Mouse (Mus musculus) hindbrain, embryonic 16.5 days (tissue): ENCODE measurements around the gene Kit. TPM values are rescaled to one million over a fixed set of nuclear protein-coding genes. Genes with fewer than 3 reads are reported as not detected.
A peak's percentile ranks its signal among the peaks of the same experiment; 100 is the strongest.

Source experiments
- ATAC-seq: fragments of 200-750 bp; cut with Nextera tagmentation; 2 replicates; pipeline ENCODE4 v1.8.0; 2017; ENCODE audit warnings: moderate TSS enrichment, moderate library complexity
- H3K27ac ChIP-seq: fragments of 300-500 bp; sonication (generic); 2 replicates; pipeline ENCODE4 v1.5.1; 2014; ENCODE audit warnings: low read depth, mild to moderate bottlenecking, control low read depth, low read length, moderate library complexity
- H3K27me3 ChIP-seq: fragments of 300-500 bp; sonication (generic); replicated peaks from 2 replicates; pipeline ENCODE4 v1.6.1; 2014; ENCODE audit warnings: low read length; ENCODE audit not compliant: control insufficient read depth, insufficient read depth
- H3K36me3 ChIP-seq: fragments of 300-500 bp; sonication (generic); 2 replicates; pipeline ENCODE4 v1.6.1; 2014; ENCODE audit warnings: mild to moderate bottlenecking, low read length, moderate library complexity, mixed read lengths; ENCODE audit not compliant: control insufficient read depth, insufficient read depth
- H3K4me1 ChIP-seq: fragments of 300-500 bp; sonication (generic); 2 replicates; pipeline ENCODE4 v1.6.1; 2014; ENCODE audit warnings: low read depth, low read length; ENCODE audit not compliant: control insufficient read depth, insufficient read depth
- H3K4me2 ChIP-seq: fragments of 300-500 bp; sonication (generic); 2 replicates; pipeline ENCODE4 v1.6.1; 2014; ENCODE audit warnings: mild to moderate bottlenecking, low read length, control low read depth, moderate library complexity
- H3K4me3 ChIP-seq: fragments of 300-500 bp; sonication (generic); 2 replicates; pipeline ENCODE4 v1.5.1; 2014; ENCODE audit warnings: mild to moderate bottlenecking, low read length, control low read depth, moderate library complexity
- H3K9ac ChIP-seq: fragments of 300-500 bp; sonication (generic); 2 replicates; pipeline ENCODE4 v1.6.1; 2014; ENCODE audit warnings: low read depth, mild to moderate bottlenecking, control low read depth, low read length, moderate library complexity
- H3K9me3 ChIP-seq: fragments of 300-500 bp; sonication (generic); 2 replicates; pipeline ENCODE4 v1.6.1; 2014; ENCODE audit warnings: mild to moderate bottlenecking, low read length, moderate library complexity; ENCODE audit not compliant: control insufficient read depth
- WGBS: fragments of 180-500 bp; shearing (Covaris S2); extraction: QIAGEN DNeasy Blood & Tissue Kit; methylation state at CpG from one replicate; pipeline ENCODE4 v1.1.7; 2014; 5-methylcytosine and 5-hydroxymethylcytosine counted together
- polyA plus RNA-seq: library from polyadenylated mRNA; unstranded; fragments of >200 nt; fragmentation: Nextera tagmentation; extraction: Ambion mirVana; gene quantifications from 2 replicates; pipeline ENCODE4 v1.2.1, GENCODE M21; 2015

Kit gene
- polyA plus RNA-seq, 1 experiment from 2014 or later, result 52.2 TPM

DNA sequence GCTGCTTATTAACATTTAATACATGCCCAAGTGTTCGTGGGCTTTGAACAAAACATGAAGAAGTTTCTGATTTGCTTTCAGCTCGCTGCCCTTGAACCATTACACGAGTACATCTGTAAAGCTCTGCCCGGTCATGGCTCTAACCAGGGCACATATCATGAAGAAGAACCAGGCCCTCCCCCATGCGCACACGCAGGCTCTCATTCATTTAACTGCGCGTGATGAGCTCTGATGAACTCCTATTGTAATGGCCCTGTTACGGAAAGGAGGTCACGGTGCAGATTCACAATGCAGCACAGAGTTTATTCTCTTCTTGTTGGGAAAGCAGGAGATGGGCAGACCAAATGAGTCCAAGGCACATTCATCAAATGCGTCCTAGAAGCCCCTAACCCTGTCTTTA, 17.1 kb upstream of the Kit start:
- no peaks in the 10 kb centered on the region for H3K27me3 ChIP-seq
- H3K4me2 ChIP-seq, result no peak overlapping the region
- no peak overlapping the region for H3K9ac ChIP-seq
- no peaks in the 10 kb centered on the region for H3K9me3 ChIP-seq
- no peaks in the 10 kb centered on the region for H3K4me1 ChIP-seq
- no peak overlapping the region for H3K27ac ChIP-seq
- H3K36me3 ChIP-seq, result no peaks in the 10 kb centered on the region
- WGBS, result 46% methylated on average over 11 of the region's 11 CpGs
- no peak for ATAC-seq
- no peak overlapping the region for H3K4me3 ChIP-seq

DNA sequence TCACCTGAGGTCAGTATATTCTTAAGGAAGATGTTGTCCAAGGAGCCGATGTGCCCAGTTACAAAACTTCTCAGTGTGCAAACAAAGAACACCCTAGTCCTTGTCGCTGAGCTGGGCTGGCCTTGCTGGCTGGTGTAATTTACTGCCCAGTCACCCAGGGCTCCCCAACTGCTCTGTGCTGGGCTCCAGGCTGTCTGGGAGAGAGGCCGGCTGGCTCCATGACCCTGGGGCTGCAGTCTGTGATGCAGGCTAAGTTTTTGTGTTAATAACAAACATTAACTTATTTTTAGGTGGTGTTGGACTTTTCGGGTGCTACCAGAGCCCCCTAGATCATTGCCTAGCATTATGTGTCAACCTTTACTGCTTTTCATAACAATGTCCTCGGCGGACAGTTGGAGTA, 15.4 kb upstream of the Kit start:
- Histone ChIP-seq H3K4me2 (no peak overlapping the region), H3K36me3 (no peaks in the 10 kb centered on the region), H3K9me3 (no peaks in the 10 kb centered on the region), H3K27me3 (no peaks in the 10 kb centered on the region), H3K9ac (no peak overlapping the region), H3K27ac (no peak overlapping the region), H3K4me1 (no peaks in the 10 kb centered on the region), H3K4me3 (no peak overlapping the region)
- WGBS, result 85% methylated on average over 6 of the region's 6 CpGs
- ATAC-seq, result no peak

DNA sequence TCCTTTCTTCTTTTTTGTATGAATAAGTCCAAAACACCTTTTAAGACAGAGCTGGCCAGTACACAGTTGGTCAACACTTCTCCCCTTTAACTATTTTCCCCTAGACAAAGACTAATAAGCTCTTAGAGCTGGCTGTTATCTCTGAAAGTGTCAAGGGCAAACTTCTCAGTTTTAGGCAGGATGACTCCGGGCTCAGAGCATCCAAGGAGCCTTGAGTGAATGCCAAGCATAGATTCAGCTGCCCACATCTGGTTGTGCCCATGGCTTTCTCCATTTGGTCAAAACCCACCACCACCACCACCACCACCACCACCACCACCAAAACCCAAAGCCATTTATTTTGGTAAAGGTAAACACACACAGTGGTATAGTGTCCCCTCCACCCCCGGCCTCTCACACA, 13.5 kb upstream of the Kit start:
- Histone ChIP-seq H3K4me3 (no peak overlapping the region), H3K36me3 (no peaks in the 10 kb centered on the region), H3K9me3 (no peaks in the 10 kb centered on the region), H3K27ac (no peak overlapping the region), H3K9ac (no peak overlapping the region), H3K4me2 (no peak overlapping the region), H3K4me1 (no peaks in the 10 kb centered on the region), H3K27me3 (no peaks in the 10 kb centered on the region)
- ATAC-seq, result no peak
- 96% methylated on average over 2 of the region's 2 CpGs for WGBS

DNA sequence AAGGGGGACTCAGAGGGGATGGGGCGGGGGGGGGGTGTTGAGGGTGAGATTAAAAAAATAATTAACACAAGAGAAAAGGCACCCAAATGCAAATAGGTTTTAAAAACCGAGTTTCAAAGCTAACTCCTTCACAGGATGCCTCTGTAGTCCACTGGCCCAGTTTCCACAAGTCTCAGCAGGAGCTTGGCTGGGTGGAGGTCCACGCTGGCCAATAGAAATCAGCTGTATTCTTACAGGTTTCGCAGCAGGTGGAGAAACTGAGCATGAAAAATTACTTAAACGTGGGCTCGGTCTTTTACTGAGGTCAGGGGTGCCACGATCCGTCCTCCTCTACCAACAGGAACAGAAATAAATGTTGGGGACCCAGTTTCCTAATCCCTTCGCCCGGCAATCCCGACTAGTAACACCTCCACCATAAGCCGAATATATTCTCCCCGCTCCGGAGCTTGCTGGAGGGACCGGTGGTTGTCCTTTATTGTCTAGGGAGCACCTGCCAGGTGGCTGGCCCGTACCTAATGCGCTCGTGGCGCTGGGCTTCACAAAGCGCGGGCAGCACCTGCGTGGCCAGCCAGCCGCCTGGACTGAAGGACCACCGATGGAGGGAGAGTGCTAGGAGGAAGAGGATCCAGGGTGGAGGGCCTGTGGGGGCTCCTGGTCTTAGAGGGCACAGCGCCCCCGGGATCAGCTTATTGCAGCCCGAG, 415 bp upstream of the Kit start:
- Histone ChIP-seq H3K9ac (peak overlapping the region; percentile 86), H3K4me3 (peak overlapping the region; percentile 84), H3K4me2 (peak overlapping the region; percentile 88), H3K36me3 (no peaks in the 10 kb centered on the region), H3K27ac (peak overlapping the region; percentile 86), H3K9me3 (no peaks in the 10 kb centered on the region), H3K4me1 (peaks cover 11% of the 10 kb centered on the region), H3K27me3 (no peaks in the 10 kb centered on the region)
- ATAC-seq, result no peak; the same call in 1 of the 2 replicates
- 4% methylated on average over 27 of the region's 27 CpGs for WGBS

DNA sequence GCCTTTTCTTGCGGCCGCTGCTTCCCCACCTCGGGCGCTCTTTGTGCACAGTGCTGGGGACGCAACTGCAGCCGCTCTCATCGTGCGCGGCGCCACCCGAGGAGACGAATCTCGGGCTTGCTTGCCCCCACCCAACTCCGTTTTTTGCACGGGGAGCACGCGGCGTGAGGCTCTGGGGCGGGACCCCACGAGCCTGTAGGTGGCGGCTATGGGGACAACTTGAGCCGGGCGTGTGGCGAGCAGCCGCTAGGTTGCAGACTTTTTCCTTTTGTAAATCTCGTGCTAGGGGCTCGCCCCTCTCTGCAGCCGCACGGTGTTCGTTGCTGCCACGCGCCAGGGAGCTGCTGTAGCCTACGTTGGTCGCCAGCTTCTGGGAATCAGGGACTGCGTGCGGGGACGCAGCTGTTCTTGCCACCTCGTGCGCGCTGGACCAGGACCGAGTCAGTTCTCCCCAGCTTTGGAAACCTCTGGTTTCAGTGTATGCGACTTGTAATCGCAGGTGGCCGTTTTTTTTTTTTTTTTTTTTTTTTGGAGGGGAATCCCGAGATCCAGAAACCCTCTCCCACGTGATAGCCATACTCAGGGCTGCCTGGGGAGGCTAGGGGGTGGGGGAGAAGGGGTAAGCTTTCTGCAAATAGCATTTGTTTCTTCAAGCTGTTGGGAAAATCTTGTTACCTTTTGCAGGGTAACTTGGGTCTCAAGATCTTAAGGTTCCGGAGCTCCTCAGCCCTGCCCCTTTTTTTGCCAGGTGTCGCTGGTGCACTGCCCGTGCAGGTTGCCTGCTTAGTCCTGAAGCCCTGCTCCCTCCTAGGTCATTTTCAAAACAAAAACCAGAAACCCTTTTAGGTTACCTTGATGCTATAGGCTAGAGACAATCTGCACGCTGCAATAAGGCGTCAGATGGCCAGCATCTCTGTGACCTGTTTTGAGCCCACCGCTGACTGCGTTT, 1.1 kb downstream of the Kit start:
- under 1% methylated on average over 53 of the region's 53 CpGs for WGBS
- Histone ChIP-seq H3K9me3 (no peaks in the 10 kb centered on the region), H3K27me3 (no peaks in the 10 kb centered on the region), H3K36me3 (no peaks in the 10 kb centered on the region), H3K4me2 (peak overlapping the region; percentile 88), H3K27ac (peak overlapping the region; percentile 86), H3K4me3 (peak overlapping the region; percentile 84), H3K4me1 (peaks cover 11% of the 10 kb centered on the region), H3K9ac (peak overlapping the region; percentile 86)
- ATAC-seq, result peak; percentile 83

DNA sequence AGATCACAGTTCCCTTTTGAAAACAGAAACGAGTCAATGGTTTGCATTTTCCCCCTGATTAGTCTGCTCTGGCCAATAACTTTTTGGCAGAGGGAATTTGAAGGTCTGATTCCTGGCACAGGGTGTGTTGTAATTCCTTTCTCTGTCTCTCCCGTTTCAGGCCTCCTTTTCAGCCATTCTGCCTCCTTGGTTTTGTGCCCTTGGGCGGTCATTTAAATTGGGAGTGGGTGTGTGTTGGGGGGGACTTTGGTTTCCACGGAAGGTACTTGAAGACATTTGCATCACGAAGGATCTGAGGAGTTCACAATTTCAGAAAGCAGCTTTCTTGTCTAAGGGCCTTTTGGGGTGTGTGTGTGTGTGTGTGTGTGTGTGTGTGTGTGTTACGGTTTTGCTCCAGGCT, 2.0 kb downstream of the Kit start:
- Histone ChIP-seq H3K9me3 (no peaks in the 10 kb centered on the region), H3K27ac (peak overlapping the region; percentile 86; the same call in 1 of the 2 replicates), H3K9ac (peak overlapping the region; percentile 86), H3K4me3 (peak overlapping the region; percentile 84), H3K36me3 (no peaks in the 10 kb centered on the region), H3K27me3 (no peaks in the 10 kb centered on the region), H3K4me2 (peak overlapping the region; percentile 88), H3K4me1 (peaks cover 11% of the 10 kb centered on the region)
- ATAC-seq, result no peak
- WGBS, result 24% methylated on average over 6 of the region's 6 CpGs

DNA sequence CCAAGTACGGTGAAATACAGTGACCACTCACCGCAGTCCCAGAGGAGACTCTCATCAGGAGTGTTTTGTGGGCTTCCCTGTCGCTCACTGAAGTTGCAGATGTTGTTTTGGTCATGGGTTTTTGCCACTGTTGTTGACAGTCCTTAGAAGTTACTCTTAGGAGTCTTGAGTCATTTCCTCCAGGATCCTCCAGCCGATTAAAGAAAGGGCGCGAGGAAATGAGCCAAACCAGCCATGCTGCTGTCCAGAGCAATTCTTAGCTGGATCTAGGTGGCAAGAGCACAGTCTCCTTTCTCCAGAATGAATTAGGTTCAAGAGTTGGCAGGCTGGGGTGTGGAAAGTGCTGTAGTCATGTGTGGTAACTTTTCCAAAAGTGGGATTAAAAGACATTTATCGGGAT, 3.4 kb downstream of the Kit start:
- Histone ChIP-seq H3K9ac (no peak overlapping the region), H3K4me1 (peaks cover 11% of the 10 kb centered on the region), H3K9me3 (no peaks in the 10 kb centered on the region), H3K4me3 (peak overlapping the region; percentile 20), H3K4me2 (peak overlapping the region; percentile 88), H3K36me3 (no peaks in the 10 kb centered on the region), H3K27ac (no peak overlapping the region), H3K27me3 (no peaks in the 10 kb centered on the region)
- no peak for ATAC-seq
- 65% methylated on average over 7 of the region's 7 CpGs for WGBS

DNA sequence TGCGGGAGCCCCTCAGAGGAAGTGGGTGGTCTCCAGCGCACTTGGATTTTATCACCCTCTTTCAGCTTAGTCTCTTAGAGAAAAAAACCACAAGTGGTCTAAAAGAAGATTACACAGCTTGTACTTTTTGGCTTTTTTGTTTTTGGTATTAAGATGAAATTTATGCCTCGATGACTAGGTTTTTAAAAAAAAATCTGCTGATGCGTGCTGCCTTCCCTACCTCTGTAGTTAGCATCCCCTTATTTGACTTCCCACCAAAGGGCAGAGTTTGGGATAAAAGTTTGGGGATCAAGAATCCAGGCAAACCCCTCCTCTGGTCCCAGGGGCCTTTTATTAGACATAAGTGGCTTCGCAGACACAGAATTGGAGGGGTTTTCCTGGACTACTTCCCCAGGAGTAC, 4.5 kb downstream of the Kit start:
- H3K4me2 ChIP-seq, result no peak overlapping the region
- no peak for ATAC-seq
- H3K36me3 ChIP-seq, result no peaks in the 10 kb centered on the region
- 92% methylated on average over 5 of the region's 5 CpGs for WGBS
- H3K9me3 ChIP-seq, result no peaks in the 10 kb centered on the region
- peaks cover 11% of the 10 kb centered on the region for H3K4me1 ChIP-seq
- H3K9ac ChIP-seq, result no peak overlapping the region
- no peak overlapping the region for H3K4me3 ChIP-seq
- no peak overlapping the region for H3K27ac ChIP-seq
- H3K27me3 ChIP-seq, result no peaks in the 10 kb centered on the region

DNA sequence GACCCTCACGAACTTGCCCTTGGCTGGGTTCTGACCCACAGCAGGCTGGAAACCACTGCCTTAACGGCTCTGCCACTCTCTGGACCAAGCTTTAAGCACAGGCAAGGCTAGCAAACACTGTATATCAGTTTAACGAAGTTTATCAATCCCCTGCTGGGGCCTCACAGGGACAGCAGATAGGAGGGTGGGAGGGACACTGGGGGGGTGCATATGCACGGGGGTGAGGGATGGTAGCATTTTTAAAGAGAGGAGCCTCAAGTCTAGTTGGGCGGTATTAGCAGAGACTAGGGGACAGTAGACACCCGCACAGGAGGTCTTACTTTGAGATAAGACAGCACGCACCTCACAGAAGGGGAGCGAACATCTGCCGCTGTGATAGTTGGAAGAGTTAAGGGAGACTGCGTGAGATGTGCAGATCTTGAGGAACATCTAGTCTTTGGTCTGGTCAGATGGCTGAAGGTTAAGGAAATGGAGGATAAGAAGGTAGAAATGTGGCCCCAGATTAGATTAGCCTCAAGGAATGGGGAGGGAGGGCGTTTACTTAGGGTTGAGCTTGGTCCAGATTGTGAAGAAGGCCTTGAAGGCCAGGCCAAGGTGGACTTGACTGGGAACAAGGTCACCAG, 5.0 kb downstream of the Kit start:
- WGBS, result 81% methylated on average over 11 of the region's 11 CpGs

More for the DNA sequence above, 5.0 kb downstream of the Kit start:
- Histone ChIP-seq H3K27me3 (no peaks in the 10 kb centered on the region), H3K4me3 (no peak overlapping the region), H3K36me3 (no peaks in the 10 kb centered on the region), H3K9ac (no peak overlapping the region), H3K27ac (no peak overlapping the region), H3K4me2 (no peak overlapping the region), H3K4me1 (peaks cover 11% of the 10 kb centered on the region), H3K9me3 (no peaks in the 10 kb centered on the region)
- ATAC-seq, result no peak
